Mouse (Mus musculus) adrenal gland, postnatal 14 days (tissue): ENCODE measurements around the gene Zfp988. TPM values are rescaled to one million over a fixed set of nuclear protein-coding genes. Genes with fewer than 3 reads are reported as not detected.
"Not testable (repeated sequence)": the region's sequence is repeated elsewhere in the genome, so short reads cannot be mapped to it uniquely, and the experiment has no call there.

Source experiments
- DNase-seq: peaks from one replicate; pipeline ENCODE4 v3.0.0; 2021; ENCODE audit warnings: mixed read lengths
- total RNA-seq: library from RNA; stranded (reverse); gene quantifications from 2 replicates; pipeline ENCODE4 v1.2.3, GENCODE M21; 2021

Zfp988 gene
- total RNA-seq, 1 experiment from 2014 or later = 0.19 TPM

DNA sequence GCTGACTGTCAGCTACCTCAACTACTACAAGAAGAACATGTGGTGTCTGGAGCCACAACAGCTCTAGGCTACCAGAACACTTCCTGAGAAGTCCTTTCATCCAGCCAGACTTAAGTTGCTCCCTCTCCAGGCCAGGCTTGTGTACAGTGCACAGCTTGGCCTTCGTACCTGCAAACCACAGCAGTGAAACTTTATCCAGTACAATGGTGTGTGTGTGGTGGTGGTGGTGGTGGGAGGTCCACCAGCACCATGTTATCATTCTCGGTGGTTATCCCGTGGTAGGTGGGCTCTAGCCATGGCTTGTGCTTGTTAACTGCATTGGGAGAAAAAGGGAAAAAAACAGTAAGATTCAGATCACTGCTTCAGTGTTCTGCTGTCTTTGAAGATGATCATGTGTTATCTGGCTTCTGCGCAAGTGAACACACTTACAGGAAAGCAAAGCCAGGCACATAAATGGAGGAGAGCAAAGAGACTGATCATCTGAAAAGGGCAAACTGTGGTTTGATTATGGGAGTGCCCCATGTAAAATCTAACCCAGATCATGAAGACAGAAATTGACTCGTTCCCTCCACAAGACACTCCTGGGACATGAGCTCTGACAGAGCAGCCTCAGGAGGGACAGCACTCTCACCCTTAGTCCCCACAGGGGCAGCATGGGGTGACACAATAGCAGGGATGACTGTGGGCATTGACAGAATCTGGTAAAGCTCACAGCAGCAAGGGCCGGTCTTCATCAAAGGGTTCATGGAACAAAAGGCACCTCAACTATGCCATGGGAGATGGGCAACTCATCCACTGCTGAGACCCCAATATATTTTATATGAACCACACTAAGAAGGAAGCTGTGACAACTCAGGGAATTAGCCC is 37.8 kb downstream of the Zfp988 start:
- DNase-seq = peak; percentile 7

DNA sequence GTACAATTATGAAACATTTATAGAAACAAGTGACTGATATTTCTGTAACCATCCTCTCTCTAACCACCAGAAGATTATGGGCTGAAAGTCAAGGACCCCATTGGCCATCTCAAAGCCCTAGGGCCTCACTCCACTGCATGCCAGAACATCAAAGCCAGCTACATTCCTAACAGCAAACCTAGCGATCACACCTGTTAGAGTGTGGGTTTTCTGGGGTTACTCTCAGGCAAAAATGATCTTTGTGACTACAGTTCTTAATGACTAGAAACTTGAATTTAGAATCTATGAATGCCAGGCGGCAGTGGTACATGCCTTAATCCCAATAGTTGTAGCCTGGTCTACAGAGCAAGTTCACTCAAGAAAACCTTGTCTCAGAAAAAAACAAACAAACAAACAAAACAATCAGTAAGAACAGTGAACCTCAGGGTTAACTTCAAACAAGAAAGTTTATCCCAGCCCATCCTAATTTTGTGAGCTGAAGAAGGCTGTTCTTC is 39.6 kb downstream of the Zfp988 start:
- not testable (repeated sequence) for DNase-seq

DNA sequence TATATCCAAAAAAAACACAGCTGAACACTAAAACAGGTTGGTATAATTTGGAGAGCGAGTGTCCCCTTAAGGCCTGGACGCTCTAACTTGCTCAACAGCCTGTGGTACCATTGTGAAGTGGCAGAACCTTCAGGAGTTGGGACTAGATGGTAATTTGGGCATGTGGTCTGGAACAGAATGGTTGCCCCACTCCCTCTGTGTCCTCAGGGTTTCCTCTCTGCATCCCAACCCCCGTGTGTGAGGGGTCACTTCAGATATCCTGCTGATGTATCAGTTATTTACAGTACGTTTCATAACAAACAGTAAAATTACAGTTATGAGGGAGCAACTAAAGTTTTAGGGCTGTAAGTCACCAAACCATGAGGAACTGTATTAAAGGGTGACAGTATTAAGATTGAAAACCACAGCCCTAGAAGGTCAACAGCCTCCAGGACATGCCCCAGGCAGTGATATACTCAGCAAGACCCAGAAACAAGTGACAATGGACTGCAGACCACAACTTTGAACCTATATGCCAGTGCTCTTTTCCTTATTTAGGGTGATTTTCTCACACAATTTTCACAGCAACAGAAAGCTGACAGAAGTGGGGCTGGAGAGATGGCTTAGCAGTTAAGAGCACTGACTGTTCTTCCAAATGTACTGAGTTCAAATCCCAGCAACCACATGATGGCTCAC is 41.0 kb downstream of the Zfp988 start:
- not testable (repeated sequence) for DNase-seq

DNA sequence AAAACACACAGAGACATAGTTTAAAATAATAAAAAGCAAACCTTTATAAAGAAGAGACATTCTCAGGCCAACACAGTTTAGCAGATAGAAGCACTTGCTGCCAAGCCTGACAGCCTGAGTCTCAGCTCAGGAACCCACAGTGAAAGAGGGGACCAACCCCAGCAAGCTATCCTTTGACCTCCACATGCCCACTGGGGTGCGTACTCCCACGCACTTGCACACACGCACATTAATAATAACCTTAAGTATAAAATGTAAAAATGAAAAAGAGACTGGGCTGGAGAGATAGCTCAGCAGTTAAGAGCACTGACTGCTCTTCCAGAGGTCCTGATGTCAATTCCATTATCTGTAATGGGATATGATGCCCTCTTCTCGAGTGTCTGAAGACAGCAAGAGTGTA is 41.8 kb downstream of the Zfp988 start:
- DNase-seq = not testable (repeated sequence)

DNA sequence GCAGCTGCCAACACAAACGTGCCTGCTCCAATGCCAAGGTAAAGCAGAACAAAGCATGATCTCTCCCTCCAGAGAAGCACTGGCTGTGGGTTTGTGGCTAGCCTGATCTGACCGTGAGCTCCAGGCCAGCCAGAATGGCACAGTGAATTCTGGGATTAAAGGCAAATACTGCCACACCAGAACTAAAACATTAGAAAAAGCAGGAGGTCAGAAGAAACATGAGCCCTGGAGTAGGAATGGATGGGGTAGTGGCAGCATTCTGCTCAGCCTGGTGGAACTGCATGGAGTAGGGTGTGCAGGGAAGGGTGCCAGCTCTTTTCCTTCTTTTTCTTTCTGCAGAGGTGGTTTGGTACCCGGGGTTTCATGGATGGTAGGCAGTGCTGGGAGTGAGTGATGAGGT is 42.4 kb downstream of the Zfp988 start:
- DNase-seq = not testable (repeated sequence)

DNA sequence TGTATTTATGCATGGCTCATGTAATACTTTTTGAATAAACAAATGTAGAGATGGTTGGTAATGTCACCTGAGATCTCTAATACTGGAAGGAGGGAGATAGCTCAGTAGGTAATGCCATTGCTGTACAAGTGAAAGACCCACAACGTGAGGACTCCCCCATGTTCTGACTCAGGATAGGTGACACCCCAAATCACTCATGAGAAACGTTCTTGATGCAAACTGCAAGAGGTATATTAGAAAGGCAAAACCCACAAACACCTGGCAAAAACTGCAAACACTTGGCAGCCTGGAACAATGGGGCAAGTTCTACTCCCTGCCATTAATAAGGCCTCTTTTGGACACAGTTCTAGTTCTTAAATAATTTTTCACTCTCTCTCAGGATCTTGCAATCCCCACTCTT is 42.9 kb downstream of the Zfp988 start:
- not testable (repeated sequence) for DNase-seq

DNA sequence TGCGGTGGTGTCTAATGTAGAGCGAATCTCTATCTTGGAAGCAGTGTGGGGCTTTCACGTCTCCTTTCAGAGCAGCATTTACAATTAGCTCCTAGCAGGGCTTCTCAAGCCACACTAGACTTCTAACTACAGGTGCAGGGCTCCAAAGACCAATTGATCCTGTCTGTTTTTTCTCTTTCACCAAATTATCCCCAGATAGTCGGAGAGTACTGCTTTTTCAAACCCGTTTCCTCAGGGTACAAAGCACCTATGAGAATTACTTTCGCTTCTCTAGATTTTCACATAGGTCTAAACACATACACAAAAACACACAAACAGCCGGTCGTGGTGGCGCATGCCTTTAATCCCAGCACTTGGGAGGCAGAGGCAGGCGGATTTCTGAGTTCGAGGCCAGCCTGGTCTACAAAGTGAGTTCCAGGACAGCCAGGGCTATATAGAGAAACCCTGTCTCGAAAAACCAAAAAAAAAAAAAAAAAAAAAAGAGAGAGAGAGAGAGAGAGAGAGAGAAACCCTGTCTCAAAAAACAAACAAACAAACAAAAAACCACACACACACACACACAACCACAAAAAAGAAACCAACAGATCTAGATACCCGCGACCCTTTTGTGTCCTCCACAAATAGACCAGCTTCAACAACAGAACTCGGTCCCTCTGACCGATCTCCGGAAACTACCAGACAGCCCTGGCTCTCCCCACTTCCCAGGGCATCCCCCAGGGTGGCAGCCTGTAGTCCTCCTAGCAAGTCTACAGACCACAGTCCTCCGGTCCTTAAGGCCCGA is 43.6 kb downstream of the Zfp988 start:
- DNase-seq = not testable (repeated sequence)

DNA sequence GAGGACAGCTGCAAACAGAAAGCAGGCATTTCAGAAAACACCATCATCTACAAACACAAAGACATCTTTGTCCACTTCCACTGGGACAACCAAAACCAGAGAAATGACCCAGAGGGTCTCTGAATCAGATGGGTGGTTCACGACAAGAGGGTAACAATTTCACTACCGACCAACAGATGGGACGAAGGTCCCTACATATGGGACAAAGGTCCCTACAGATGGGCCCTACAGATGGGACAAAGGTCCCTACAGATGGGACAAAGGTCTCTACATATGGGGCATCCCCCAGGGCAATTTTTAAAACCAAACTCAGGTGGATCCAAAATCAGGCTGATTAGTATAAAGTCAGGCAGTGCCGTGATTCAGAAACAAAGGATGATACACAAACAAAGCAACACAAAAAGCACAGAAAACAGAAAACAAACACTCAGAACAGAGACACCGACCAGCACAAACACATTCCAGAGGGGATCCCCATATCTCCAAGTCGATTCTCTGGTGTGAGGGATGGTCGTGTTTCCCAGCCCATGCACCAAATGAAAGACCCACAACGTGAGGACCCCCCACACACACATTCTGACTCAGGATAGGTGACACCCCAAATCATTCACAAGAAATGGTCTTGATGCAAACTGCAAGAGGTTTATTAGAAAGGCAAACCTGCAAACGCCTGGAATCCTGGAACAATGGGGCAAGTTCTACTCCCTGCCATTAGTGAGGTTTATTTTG is 44.4 kb downstream of the Zfp988 start:
- DNase-seq = not testable (repeated sequence)

DNA sequence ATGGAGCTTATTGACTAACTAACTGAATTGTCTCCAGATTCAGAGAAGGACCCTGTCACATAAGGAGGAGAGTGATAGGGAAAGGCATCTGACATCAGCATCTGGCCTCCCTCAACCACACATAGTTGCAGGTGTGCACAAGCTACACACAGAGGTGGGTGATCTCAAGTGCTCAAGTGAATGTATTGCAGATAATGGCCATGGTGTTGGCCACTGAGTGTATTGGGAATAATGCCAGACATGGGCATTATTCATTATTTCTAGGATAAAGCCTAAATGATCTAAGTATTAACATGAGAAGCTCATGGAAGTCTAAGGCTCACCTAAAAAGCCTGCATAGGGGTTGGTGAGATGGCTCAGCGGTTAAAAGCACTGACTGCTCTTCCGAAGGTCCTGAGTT is 45.1 kb downstream of the Zfp988 start:
- not testable (repeated sequence) for DNase-seq

DNA sequence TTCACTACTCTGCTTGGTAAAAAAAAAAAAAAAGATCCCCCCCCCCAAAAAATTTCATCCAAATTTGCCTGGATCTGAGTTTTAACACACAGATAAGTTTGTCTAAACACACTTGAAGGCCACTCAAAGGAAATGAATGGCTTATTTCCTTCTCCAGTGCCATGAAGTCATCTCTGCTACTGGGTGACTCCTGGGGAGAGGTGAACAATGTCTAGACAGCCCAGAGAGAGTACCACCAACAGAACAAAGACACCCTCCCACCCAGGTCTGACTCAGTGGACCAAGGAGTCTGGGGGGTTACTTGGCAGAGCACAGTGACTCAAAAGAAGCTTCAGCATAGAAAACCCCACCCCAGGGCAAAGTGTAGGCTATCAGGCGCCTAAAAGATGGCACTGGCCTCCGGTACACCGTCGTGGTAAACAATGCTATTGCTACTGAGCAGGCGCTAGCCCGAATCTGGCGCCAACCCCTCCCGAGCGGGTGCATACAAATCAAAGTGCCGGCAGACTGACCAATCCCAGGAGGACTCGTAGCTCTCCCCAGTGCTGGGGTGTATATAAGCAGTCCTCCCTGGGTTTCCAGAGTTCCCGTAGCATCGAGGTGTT is 46.0 kb downstream of the Zfp988 start:
- not testable (repeated sequence) for DNase-seq

DNA sequence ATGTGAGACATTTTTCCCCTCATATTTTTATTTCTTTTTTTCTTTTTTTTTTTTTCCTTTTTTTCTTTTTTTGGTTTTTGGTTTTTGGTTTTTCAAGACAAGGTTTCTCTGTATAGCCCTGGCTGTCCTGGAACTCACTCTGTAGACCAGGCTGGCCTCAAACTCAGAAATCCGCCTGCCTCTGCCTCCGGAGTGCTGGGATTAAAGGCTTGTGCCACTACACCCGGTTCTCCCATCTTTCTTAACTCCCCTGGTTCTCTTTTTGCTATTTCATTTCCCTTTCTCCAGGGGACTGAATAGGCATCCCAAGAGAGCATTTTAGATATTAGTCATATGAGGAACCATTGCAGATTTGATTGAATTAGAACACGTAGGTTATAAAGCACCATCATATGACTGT is 48.2 kb downstream of the Zfp988 start:
- DNase-seq = not testable (repeated sequence)

DNA sequence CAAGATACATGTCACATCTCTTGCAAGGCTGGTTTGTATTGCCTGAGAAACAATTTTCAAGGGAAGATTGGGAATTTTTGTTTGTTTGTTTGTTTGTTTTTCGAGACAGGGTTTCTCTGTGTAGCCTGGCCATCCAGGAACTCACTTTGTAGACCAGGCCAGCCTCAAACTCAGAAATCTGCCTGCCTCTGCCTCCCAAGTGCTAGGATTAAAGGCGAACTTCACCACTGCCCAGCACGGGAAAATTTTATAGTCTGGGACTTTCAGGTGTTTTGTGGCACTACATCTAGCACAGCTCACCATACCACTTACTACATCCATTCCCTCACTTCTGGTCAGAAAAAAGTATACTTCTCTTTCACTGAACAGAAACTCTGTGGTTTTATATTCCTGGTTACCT is 50.6 kb downstream of the Zfp988 start:
- DNase-seq = not testable (repeated sequence)

DNA sequence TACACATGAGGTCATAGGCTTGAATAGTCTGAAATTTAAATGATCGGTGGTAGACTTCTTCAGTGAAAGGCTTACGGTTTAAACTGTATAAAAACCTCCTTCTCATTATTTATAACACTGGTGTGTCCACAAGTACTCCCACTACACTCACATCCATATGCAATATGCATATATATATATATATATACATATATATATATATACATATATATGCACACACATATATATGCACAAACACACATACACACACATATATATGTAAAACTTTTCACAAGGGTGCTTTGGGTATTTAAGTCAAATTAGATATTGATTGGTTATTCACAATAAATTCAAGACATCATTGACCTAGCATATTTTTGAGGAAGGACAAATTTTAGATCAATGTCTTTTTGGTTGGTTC is 51.7 kb downstream of the Zfp988 start:
- not testable (repeated sequence) for DNase-seq

DNA sequence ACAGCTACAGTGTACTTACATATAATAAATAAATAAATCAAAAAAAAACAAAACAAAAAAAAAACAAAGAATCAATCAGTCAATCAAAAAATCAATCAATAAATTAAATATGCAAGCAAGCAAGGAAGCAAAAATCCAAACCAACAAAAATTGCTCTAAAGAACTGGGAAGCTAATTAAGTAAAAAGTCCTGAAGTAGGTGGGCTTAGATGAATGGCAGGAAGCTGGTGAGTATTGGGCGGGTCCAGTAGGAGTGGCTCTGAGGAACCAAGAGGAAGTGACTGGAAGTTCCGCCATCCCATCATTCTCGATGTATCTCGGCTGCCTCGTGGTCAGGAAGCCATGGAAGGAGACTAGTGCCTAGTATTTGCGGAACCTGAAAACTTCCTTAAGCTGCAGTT is 55.5 kb downstream of the Zfp988 start, which contains the start of gene Zfp978:
TSS of gene Zfp978 (plus strand) at position 301 of the 400 bp plus-strand sequence.
- not testable (repeated sequence) for DNase-seq

DNA sequence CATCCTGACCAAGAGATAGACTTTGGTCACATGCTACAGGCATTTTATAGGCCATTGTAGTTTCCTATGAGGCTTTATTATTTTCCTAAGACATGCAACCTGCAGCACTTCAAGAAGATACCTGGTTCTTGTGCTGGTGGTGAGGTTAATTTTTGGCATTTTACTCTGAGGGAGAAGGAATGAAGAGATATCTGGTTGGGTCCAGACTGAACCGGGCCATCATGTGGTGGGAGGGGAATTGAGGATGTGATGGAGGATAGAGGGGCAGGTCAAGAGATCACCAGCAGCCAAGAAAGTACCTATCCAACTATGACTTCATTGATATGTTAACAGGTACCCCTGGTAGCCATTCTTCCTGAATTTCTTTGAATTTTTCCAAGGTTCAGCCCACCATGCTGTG is 56.4 kb downstream of the Zfp988 start:
- not testable (repeated sequence) for DNase-seq

DNA sequence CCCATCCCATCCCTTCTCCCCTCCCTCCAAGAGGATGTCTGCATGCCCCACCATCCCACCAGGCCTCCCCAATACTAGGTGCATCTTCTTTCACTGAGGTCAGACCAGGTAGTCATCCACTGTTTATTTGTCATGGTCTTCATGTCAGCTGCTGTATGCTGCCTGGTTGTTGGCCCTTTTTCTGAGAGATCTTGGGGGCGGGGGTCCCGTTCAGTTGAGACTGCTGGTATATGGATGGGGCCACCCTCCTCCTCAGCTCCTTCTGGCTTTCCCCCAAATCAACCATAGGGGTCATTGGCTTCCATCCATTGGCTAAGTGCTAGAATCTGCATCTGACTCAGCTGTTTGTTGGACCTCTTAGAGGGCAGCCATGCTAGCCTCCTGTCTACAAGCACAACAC is 64.1 kb downstream of the Zfp988 start:
- DNase-seq = not testable (repeated sequence)

DNA sequence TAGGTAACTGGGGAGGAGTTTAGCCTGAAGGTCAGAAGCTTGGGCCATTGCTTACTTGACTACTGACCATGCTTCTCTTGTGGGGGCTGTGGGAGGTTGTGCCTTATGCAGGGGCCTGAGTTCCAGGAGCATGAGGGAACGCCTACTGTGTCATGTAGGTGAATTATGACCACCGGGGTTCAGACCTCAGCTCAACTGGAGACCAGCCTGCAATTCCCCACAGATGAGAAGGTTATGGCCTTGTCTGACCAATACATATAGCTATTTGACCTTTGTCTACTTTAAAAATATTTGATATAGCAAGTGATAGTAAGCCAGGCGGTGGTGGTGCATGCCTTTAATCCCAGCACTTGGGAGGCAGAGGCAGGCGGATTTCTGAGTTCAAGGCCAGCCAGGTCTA is 77.7 kb downstream of the Zfp988 start:
- DNase-seq = not testable (repeated sequence)
